Comparison of ENCODE assay signal across 7 mouse cellular contexts in the genomic region with DNA sequence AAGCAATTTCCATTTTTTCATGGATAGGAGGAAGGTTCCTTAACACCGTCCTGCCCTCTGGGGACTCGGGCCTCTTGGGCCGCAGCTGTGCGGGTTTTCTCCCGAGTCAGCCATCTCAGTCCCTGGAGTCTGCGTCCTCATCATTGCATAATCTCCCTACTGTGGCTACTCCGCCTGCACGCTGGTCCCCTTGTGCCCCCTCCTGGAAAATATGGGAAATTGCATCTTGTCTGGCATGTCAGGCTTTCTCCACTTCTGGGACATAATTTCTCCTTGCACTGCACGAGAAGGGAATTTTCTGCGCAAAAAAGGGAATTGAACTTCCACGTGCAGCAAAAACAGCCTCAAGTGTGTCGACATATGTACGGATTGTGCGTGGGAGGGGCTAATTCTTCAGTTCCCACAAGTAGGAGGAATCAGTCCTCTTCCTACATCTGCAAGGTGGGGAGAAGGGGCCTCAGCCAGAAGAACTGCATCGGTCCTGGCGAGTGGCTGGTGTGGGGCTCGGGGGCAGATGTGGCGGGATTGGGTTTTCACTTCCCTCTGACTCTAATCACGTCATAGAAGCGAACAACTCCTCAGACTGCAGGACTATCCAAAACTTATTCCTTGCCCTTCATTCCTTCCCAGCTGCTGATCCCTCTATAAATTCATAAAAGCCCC.
DNase-seq lines count a peak whose midpoint lies in the region; ATAC-seq lines count a peak whose summit lies in the region.

No protein-coding gene starts in this region.

- DNase-seq in adipocyte (ENCODE audit: low spot score): peak; percentile 87
- DNase-seq in gastrocnemius, postnatal 10 days: peak; percentile 52
- peak; percentile 77 for DNase-seq in induced T-regulatory cell, adult 2 months (ENCODE audit: low read depth)
- DNase-seq in left cerebral cortex, adult 9 months (ENCODE audit: low spot score in 2 of 2): peak; percentile 75 to 83
- peak; percentile 78 to 80 for DNase-seq in right cerebral cortex, adult 2 months (ENCODE audit: low spot score in 2 of 2)

- H3K4me3 ChIP-seq in megakaryocyte, embryonic 14.5 days (replicated peaks): peak overlapping the region; percentile 88

- peaks cover 84% of the 10 kb centered on the region for H3K4me1 ChIP-seq in megakaryocyte, embryonic 14.5 days

- no peaks in the 10 kb centered on the region for H3K9me3 ChIP-seq in megakaryocyte, embryonic 14.5 days

- no peaks in the 10 kb centered on the region for H3K36me3 ChIP-seq in megakaryocyte, embryonic 14.5 days (replicated peaks; ENCODE audit: low read length)

- no peaks in the 10 kb centered on the region for H3K27me3 ChIP-seq in megakaryocyte, embryonic 14.5 days (replicated peaks)

- ATAC-seq in common myeloid progenitor, adult 5-6 weeks (replicated peaks; ENCODE audit: low read depth, poor library complexity, severe bottlenecking): peak; percentile 99

Comparison
In these comparisons a context has a peak if more than half of its experiments do, and no peak if none do; other contexts are left out.
1. Peak in every context shown above with its lines: DNase-seq, ATAC-seq and H3K4me3 ChIP-seq.